Mouse (Mus musculus): ENCODE data around the gene Rhbdl3. TPM values are rescaled to one million over a fixed set of nuclear protein-coding genes. Genes with fewer than 3 reads are reported as not detected.
"Not testable (repeated sequence)": the region's sequence is repeated elsewhere in the genome, so short reads cannot be mapped to it uniquely, and the experiment has no call there.

The Rhbdl3 gene
- total and polyA plus RNA-seq, 3 experiments: 6.8 to 11.1 (median 9.4) TPM

DNA sequence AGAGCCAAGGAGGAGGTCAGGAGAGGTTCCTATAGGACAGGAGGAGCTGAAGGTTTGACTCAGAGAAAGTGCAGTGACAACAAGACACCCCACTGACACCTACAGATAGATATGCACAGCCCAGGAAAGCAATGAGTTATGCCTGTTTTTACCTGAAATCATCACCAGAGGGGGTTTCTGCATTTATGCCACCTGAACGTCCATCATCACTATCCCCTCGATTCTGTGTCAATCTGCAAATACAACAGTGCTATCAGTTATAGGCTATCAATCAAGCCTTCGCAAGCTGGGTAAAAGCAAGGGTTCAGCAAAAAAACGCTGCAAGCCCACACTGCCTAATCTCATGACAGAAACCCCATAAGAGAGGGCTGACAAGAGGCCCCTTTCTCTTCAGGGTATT lies 75.9 kb downstream of the Rhbdl3 start:
- DNase-seq: no peak
- H3K36me3 ChIP-seq (ENCODE audit: control insufficient read depth, insufficient read depth, low read length): no peaks in the 10 kb centered on the region
- H3K27me3 ChIP-seq (ENCODE audit: control insufficient read depth, insufficient read depth, low read length): no peaks in the 10 kb centered on the region
- no peaks in the 10 kb centered on the region for H3K79me2 ChIP-seq (replicated peaks; ENCODE audit: control insufficient read depth, insufficient read depth, low read length)
- no peak overlapping the region for H3K27ac ChIP-seq
- no peak overlapping the region for H3K9ac ChIP-seq (ENCODE audit: low read depth, low read length)
- no peak overlapping the region for H3K4me3 ChIP-seq
- WGBS: 61% methylated on average over 4 of the region's 4 CpGs
- intact Hi-C loops (cut with DNase I): no loop called here
- H3K4me1 ChIP-seq (ENCODE audit: control insufficient read depth, insufficient read depth, low read length): peaks cover 2% of the 10 kb centered on the region
- TF ChIP-seq EP300 (IDR thresholded peaks at IDR 0.05; ENCODE audit: insufficient read depth, low read depth, low read length): no peak
- TF ChIP-seq CTCF (IDR thresholded peaks at IDR 0.05): no peak
- no peak for TF ChIP-seq POLR2A (IDR thresholded peaks at IDR 0.05; ENCODE audit: insufficient read depth, low read depth, low read length)

DNA sequence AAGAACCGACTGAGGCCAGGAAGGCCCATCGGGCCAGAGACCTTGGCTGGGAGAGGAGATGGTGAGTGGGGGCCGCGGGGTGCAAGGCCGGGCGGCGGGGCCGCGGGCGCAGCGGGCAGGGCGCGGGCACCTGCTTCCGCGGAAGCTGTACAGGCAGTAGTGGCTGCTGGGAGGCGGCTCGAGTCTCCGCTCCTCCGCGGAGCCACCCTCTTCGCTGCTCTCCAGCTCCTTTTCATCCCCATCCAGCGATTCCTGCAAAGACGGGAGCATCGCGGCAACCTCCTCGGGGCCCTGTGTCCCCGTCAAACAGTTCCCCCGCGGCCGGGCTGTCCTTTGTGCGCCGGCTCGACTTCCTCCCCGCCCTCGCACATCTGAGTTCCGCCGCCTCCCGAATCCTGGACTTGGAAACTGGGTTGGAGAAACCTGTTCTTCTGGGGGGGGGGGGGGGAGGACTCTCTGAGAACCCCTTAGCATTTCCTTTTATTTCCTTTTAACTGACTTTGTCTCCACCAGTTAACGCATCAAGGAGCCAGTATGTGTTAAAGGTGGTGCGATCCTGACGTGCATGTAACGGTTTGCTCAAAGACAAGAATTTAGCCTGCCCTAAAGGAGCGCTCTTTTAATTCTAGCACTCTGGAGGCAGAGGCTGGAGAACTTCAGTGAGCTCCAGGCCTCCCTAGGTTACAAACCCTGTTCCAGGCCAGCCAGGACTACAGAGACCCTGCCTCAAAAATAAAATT lies 77.2 kb downstream of the Rhbdl3 start, which contains the start of gene 5730455P16Rik:
5730455P16Rik (minus strand) TSS at position 323 of the 740 bp plus-strand sequence.
- DNase-seq: peak; percentile 86 to 89
- Histone ChIP-seq H3K79me2 (replicated peaks; ENCODE audit: control insufficient read depth, insufficient read depth, low read length) (no peaks in the 10 kb centered on the region), H3K27ac (peak within 1 kb of the TSS; percentile 90), H3K27me3 (ENCODE audit: control insufficient read depth, insufficient read depth, low read length) (no peaks in the 10 kb centered on the region), H3K4me1 (ENCODE audit: control insufficient read depth, insufficient read depth, low read length) (peaks cover 2% of the 10 kb centered on the region), H3K36me3 (ENCODE audit: control insufficient read depth, insufficient read depth, low read length) (peaks cover 5% of the 10 kb centered on the region; the same call in 1 of the 2 replicates), H3K4me3 (peak within 1 kb of the TSS; percentile 94), H3K9ac (ENCODE audit: low read depth, low read length) (peak within 1 kb of the TSS; percentile 98)
- WGBS: 1% methylated on average over 42 of the region's 43 CpGs
- intact Hi-C loops (cut with DNase I): no loop called here
- TF ChIP-seq CTCF (IDR thresholded peaks at IDR 0.05): no peak
- peak; percentile 79 for TF ChIP-seq POLR2A (IDR thresholded peaks at IDR 0.05; ENCODE audit: insufficient read depth, low read depth, low read length)
- TF ChIP-seq EP300 (IDR thresholded peaks at IDR 0.05; ENCODE audit: insufficient read depth, low read depth, low read length): 0 out of 2 replicates have a peak, but pooled peaks have one; percentile 48

DNA sequence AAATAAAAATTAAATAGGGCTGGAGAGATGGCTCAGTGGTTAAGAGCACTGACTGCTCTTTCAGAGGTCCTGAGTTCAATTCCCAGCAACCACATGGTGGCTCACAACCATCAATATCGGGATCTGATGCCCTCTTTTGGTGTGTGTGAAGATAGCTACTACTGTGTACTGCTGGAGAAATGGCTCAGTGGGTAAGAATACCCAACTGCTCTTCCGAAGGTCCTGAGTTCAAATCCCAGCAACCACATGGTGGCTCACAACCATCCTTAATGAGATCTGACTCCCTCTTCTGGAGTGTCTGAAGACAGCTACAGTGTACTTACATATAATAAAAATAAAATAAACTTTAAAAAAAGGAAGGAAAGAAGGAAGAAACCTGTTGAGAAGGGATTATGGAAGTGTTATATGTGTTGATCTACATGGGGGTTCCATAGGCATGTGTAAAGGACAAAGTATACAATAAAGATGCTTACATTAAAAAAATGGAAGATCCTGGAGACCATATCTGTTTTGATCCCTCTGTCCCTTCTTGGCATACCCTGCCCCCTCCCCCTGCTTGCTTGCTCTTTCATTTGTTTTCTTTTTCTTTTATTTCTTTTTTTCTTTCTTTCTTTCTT lies 77.8 kb downstream of the Rhbdl3 start:
- H3K36me3 ChIP-seq (ENCODE audit: control insufficient read depth, insufficient read depth, low read length); DNase-seq; H3K4me1 ChIP-seq (ENCODE audit: control insufficient read depth, insufficient read depth, low read length); H3K79me2 ChIP-seq (replicated peaks; ENCODE audit: control insufficient read depth, insufficient read depth, low read length); intact Hi-C loops (cut with DNase I); H3K27me3 ChIP-seq (ENCODE audit: control insufficient read depth, insufficient read depth, low read length); H3K9ac ChIP-seq (ENCODE audit: low read depth, low read length): not testable (repeated sequence)
- Histone ChIP-seq H3K27ac (peak overlapping the region; percentile 90), H3K4me3 (peak overlapping the region; percentile 94)
- WGBS: 61% methylated on average over 2 of the region's 2 CpGs

DNA sequence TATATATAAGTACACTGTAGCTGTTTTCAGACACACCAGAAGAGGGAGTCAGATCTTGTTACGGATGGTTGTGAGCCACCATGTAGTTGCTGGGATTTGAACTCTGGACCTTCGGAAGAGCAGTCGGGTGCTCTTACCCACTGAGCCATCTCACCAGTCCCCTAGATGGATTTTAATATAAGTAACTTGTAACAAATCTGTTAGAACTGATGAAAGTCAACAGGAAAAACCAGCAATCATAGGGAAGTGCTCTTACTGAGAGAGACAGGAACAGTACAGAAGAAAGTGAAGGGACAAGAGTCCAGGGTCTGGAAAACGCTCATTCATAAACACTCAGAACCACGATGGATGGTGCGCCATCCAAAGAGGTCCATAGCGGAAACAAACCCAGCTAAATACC lies 78.5 kb downstream of the Rhbdl3 start:
- intact Hi-C loops (cut with DNase I); H3K4me3 ChIP-seq; DNase-seq; H3K9ac ChIP-seq (ENCODE audit: low read depth, low read length); H3K27me3 ChIP-seq (ENCODE audit: control insufficient read depth, insufficient read depth, low read length); H3K79me2 ChIP-seq (replicated peaks; ENCODE audit: control insufficient read depth, insufficient read depth, low read length); H3K36me3 ChIP-seq (ENCODE audit: control insufficient read depth, insufficient read depth, low read length); H3K27ac ChIP-seq; H3K4me1 ChIP-seq (ENCODE audit: control insufficient read depth, insufficient read depth, low read length): not testable (repeated sequence)
- WGBS: 94% methylated on average over 7 of the region's 7 CpGs

DNA sequence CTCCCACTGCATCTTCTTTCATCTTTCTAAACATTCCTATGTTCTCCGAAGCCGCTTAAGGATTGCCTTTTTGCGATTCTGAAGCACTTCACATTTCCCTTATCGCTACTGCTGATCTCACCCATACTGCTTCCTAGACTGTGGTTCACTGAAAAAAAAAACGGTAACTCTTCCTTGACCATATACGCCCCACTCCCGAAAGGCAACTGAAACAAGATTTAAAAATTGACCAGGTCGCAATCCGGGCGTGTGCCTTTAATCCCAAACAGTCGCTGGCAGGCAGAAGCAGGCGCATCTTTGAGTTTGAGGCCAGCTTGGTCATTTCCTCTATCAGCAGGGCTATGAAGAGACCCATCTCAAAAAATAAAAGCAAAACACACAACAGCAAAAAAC lies 81.9 kb downstream of the Rhbdl3 start:
- H3K27ac ChIP-seq: peak overlapping the region; percentile 96
- no peaks in the 10 kb centered on the region for H3K27me3 ChIP-seq (ENCODE audit: control insufficient read depth, insufficient read depth, low read length)
- H3K4me3 ChIP-seq: peak overlapping the region; percentile 89
- peaks cover 25% of the 10 kb centered on the region for H3K36me3 ChIP-seq (ENCODE audit: control insufficient read depth, insufficient read depth, low read length)
- H3K79me2 ChIP-seq (replicated peaks; ENCODE audit: control insufficient read depth, insufficient read depth, low read length): no peaks in the 10 kb centered on the region
- WGBS: 2% methylated on average over 12 of the region's 12 CpGs
- no peak for TF ChIP-seq EP300 (IDR thresholded peaks at IDR 0.05; ENCODE audit: insufficient read depth, low read depth, low read length)
- no peak for TF ChIP-seq POLR2A (IDR thresholded peaks at IDR 0.05; ENCODE audit: insufficient read depth, low read depth, low read length)
- no peak for TF ChIP-seq CTCF (IDR thresholded peaks at IDR 0.05)
- intact Hi-C loops (cut with DNase I): no loop called here
- H3K4me1 ChIP-seq (ENCODE audit: control insufficient read depth, insufficient read depth, low read length): peaks cover 4% of the 10 kb centered on the region
- peak overlapping the region; percentile 77 for H3K9ac ChIP-seq (ENCODE audit: low read depth, low read length)
- peak in 1 of 2 experiments; percentile 54 for DNase-seq

DNA sequence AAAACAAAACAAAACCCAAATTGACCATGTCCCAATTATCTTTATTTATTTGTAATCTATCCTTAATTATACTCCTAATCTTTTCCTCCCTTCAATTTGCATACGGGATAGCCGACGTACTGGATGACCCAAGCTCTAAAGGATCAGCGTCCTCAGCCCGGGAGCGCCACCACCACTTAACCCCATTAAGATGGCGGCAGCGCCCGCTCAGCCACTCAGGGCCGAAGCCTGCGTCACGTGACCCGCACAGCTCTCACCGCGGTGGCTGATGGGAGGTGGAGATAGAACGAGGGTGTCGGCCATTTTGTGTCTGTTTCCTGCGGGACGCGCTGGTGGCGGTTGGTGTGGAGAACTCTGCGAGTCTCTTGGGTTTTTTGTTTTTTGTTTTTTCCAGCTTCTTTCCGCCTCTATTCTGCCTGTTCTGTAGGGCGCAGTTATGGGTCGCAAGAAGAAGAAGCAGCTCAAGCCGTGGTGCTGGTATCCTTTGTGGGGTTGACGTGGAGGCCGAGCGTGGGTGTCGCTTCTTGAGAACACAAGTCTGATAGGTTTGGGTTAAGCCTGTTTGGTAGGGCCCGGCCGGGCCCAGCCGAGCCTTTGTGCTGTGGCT lies 82.4 kb downstream of the Rhbdl3 start, which contains the start of gene Zfp207:
Zfp207 (plus strand) TSS at position 261 of the 607 bp plus-strand sequence.
- H3K27me3 ChIP-seq (ENCODE audit: control insufficient read depth, insufficient read depth, low read length): no peaks in the 10 kb centered on the region
- H3K36me3 ChIP-seq (ENCODE audit: control insufficient read depth, insufficient read depth, low read length): peaks cover 28% of the 10 kb centered on the region
- H3K79me2 ChIP-seq (replicated peaks; ENCODE audit: control insufficient read depth, insufficient read depth, low read length): no peaks in the 10 kb centered on the region
- WGBS: under 1% methylated on average over 33 of the region's 33 CpGs
- TF ChIP-seq EP300 (IDR thresholded peaks at IDR 0.05; ENCODE audit: insufficient read depth, low read depth, low read length): no peak
- peak; percentile 99 for TF ChIP-seq POLR2A (IDR thresholded peaks at IDR 0.05; ENCODE audit: insufficient read depth, low read depth, low read length)
- H3K4me3 ChIP-seq: peak within 1 kb of the TSS; percentile 89
- peak; percentile 97 to 98 for DNase-seq
- H3K27ac ChIP-seq: peak within 1 kb of the TSS; percentile 96
- H3K4me1 ChIP-seq (ENCODE audit: control insufficient read depth, insufficient read depth, low read length): peaks cover 4% of the 10 kb centered on the region
- H3K9ac ChIP-seq (ENCODE audit: low read depth, low read length): peak within 1 kb of the TSS; percentile 85
- intact Hi-C loops (cut with DNase I): no loop called here
